Mouse (Mus musculus) midbrain, embryonic 11.5 days (tissue): Measurements from ENCODE around the gene Cacnb3. TPM values are rescaled to one million over a fixed set of nuclear protein-coding genes. Genes with fewer than 3 reads are reported as not detected.
A peak's percentile ranks its signal among the peaks of the same experiment; 100 is the strongest.

Experiments
- ATAC-seq: fragments of 200-750 bp; cut with Nextera tagmentation; 2 replicates; pipeline ENCODE4 v1.8.0; 2017; ENCODE audit warnings: moderate TSS enrichment, moderate library complexity; ENCODE audit not compliant: low FRiP score
- DNase-seq: peaks from one replicate; pipeline ENCODE4 v3.0.0; 2015; ENCODE audit warnings: low spot score; ENCODE audit errors: missing footprints
- H3K27ac ChIP-seq: fragments of 300-500 bp; sonication (generic); 2 replicates; pipeline ENCODE4 v1.5.1; 2014; ENCODE audit warnings: low read depth, low read length
- H3K27me3 ChIP-seq: fragments of 300-500 bp; sonication (generic); 2 replicates; pipeline ENCODE4 v1.6.1; 2014; ENCODE audit warnings: mild to moderate bottlenecking, low read length, moderate library complexity, mixed read lengths; ENCODE audit not compliant: control insufficient read depth, insufficient read depth
- H3K36me3 ChIP-seq: fragments of 300-500 bp; sonication (generic); 2 replicates; pipeline ENCODE4 v1.6.1; 2014; ENCODE audit warnings: mild to moderate bottlenecking, low read length, moderate library complexity, mixed read lengths; ENCODE audit not compliant: control insufficient read depth, insufficient read depth
- H3K4me1 ChIP-seq: fragments of 300-500 bp; sonication (generic); 2 replicates; pipeline ENCODE4 v1.6.1; 2014; ENCODE audit warnings: low read length; ENCODE audit not compliant: control insufficient read depth, insufficient read depth
- H3K4me2 ChIP-seq: fragments of 300-500 bp; sonication (generic); 2 replicates; pipeline ENCODE4 v1.6.1; 2014; ENCODE audit warnings: mild to moderate bottlenecking, moderate library complexity
- H3K4me3 ChIP-seq: fragments of 300-500 bp; sonication (generic); 2 replicates; pipeline ENCODE4 v1.5.1; 2014; ENCODE audit warnings: low read depth, low read length
- H3K9ac ChIP-seq: fragments of 300-500 bp; sonication (generic); 2 replicates; pipeline ENCODE4 v1.6.1; 2014; ENCODE audit warnings: low read length
- H3K9me3 ChIP-seq: fragments of 300-500 bp; sonication (generic); 2 replicates; pipeline ENCODE4 v1.6.1; 2016; ENCODE audit warnings: low read length; ENCODE audit not compliant: control insufficient read depth
- WGBS: fragments of 180-500 bp; shearing (Covaris S2); extraction: QIAGEN DNeasy Blood & Tissue Kit; methylation state at CpG from one replicate; pipeline ENCODE4 v1.1.7; 2014; 5-methylcytosine and 5-hydroxymethylcytosine counted together
- polyA plus RNA-seq: library from polyadenylated mRNA; unstranded; fragments of >200 nt; fragmentation: Nextera tagmentation; extraction: Ambion mirVana; gene quantifications from 2 replicates; pipeline ENCODE4 v1.2.1, GENCODE M21; 2014

The Cacnb3 gene
- polyA plus RNA-seq, 1 experiment from 2014 or later: 39.5 TPM

DNA sequence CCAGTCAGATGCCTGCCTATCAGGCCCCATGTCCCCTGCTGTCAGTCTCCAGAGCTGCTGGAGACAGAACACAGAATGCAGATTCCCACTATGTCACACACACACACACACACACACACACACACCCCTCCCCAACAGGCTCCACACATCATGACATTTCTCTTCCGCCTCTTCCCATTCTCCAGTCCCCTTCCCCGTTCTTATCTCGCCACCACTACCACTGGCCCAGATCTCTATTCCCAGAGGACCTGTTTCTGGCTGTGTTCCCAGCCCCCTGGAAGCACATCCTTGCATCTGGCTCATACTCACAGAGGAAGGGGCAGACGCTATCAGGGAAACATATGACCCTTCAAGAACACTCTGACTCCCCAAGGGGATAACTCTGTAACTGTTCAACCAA, 23.1 kb upstream of the Cacnb3 start:
- H3K27ac ChIP-seq: no peak overlapping the region
- DNase-seq (no peak), ATAC-seq (no peak)
- peaks cover 5% of the 10 kb centered on the region for H3K36me3 ChIP-seq
- H3K4me1 ChIP-seq: peaks cover 26% of the 10 kb centered on the region
- H3K27me3 ChIP-seq: no peaks in the 10 kb centered on the region; the same call in 1 of the 2 replicates
- H3K9me3 ChIP-seq: no peaks in the 10 kb centered on the region
- 0 out of 2 replicates have a peak overlapping the region, but pooled peaks have one; percentile 92 for H3K9ac ChIP-seq
- H3K4me3 ChIP-seq: peak overlapping the region; percentile 85
- peak overlapping the region; percentile 95 for H3K4me2 ChIP-seq
- 60% methylated on average over 4 of the region's 4 CpGs for WGBS

DNA sequence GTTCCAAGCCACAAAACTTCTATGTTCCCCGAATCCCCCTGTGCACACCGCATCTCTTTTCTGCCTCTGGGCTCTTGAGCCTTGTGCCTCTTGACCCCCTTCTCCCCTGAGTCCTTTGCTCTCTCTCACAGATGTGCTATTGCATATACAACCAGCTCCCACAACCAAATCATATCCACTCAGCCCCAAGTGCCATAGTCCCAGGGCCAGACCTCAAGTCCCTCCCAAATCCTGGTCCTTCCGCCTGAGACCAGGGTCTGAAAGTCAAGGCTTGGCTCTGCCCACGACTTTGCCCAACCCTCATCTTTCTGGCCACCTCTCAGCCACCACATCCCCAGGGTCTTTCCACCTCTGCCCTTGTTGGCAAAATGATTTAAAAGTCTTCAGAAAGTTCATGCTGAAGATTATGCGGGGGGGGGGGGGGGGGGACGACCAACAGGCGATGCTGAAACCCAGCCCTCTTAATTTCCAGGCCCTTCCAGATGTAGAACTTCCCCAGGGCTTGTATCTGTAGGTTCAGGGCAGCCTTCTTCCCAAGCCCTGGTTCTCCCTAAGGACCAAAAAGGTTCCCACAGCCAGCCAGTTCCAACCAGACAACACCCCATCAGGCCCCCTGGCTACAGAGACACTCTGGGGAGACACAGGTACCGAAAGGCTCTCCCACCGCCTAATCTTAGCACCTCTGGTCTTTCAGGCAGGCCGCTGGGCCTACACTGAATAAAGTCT, 22.4 kb upstream of the Cacnb3 start:
- Histone ChIP-seq H3K4me1 (peaks cover 26% of the 10 kb centered on the region), H3K27me3 (no peaks in the 10 kb centered on the region; the same call in 1 of the 2 replicates), H3K9ac (peak overlapping the region; percentile 92), H3K4me2 (peak overlapping the region; percentile 95), H3K4me3 (peak overlapping the region; percentile 85), H3K36me3 (peaks cover 5% of the 10 kb centered on the region), H3K9me3 (no peaks in the 10 kb centered on the region), H3K27ac (no peak overlapping the region)
- no peak for DNase-seq
- WGBS: 19% methylated on average over 9 of the region's 10 CpGs
- ATAC-seq: peak; percentile 0; the same call in 1 of the 2 replicates

DNA sequence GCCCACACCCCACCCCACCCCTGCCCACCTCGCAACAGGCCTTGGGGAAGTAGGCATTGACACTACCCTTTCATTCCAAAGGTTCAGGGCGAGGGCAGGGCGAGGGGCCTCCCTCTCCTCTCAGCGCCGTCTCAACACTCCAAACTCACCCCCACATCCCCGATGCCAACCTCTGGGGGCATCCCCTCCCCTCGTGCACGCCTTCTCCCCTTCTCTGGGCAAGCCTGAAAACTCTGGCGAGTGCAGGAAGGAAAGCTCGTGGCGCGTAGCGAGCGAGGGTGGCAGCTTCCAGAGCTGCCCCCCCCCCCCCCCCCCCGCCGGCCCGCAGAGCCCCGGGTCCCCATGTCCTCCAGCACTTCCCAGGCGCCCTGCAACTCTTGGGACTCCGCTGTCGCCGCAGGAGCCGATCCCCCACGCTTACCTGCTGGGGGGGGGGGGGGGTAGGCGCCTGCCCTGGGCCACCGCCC, 21.8 kb upstream of the Cacnb3 start:
- H3K4me2 ChIP-seq: peak overlapping the region; percentile 95
- WGBS: 2% methylated on average over 6 of the region's 26 CpGs
- ATAC-seq (peak; percentile 56), DNase-seq (peak; percentile 92)
- H3K4me3 ChIP-seq: peak overlapping the region; percentile 85
- no peaks in the 10 kb centered on the region for H3K9me3 ChIP-seq
- peaks cover 26% of the 10 kb centered on the region for H3K4me1 ChIP-seq
- H3K36me3 ChIP-seq: peaks cover 4% of the 10 kb centered on the region
- H3K27ac ChIP-seq: peak overlapping the region; percentile 58
- peak overlapping the region; percentile 92 for H3K9ac ChIP-seq
- H3K27me3 ChIP-seq: no peaks in the 10 kb centered on the region; the same call in 1 of the 2 replicates

DNA sequence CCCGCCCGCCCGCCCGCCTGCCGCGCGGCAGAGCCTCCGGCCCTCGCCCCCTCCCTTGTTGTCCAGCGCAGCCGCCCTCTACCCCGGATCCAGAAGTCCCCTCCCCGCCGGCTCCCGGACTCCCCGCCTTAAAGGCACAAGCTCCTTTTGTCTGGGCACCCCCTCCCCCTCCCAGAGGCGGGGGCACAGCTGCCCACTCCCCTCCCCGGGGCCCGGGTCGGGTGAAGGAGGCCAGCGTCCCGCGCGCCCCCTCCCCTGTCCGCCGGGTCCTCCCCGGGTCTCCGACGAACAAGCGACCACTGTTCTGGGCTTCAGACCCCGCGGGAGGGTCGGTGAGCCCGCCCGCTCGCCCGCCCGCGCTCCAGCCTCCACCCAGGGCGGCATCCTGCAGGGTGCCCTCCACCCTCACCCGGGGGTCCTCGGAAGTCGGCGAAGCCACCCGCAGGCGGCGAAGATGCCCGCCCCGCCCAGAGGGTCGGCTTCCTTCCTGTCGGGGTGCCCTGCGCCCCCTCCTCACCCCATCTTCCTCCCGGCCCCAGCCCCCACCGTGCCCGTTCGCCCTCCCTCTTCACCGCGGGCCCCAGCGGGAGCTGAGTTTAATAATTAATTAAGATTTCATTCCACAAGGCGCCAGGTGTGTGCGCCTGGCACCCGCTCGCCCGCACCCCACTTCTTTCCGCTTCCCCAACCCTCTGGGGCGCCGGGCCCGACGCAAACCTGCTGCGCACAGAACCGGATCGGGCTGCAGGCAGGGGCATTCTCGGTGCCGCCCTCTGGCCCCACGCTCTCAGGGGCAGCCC, 21.1 kb upstream of the Cacnb3 start, which contains the start of gene Adcy6:
TSS of gene Adcy6 (minus strand) at position 746 of the 800 bp plus-strand sequence.
- peak; percentile 89 for ATAC-seq
- H3K4me1 ChIP-seq: peaks cover 26% of the 10 kb centered on the region
- no peaks in the 10 kb centered on the region; the same call in 1 of the 2 replicates for H3K27me3 ChIP-seq
- H3K4me3 ChIP-seq: peak within 1 kb of the TSS; percentile 85
- no peaks in the 10 kb centered on the region for H3K9me3 ChIP-seq
- H3K36me3 ChIP-seq: no peaks in the 10 kb centered on the region
- H3K9ac ChIP-seq: peak within 1 kb of the TSS; percentile 92
- WGBS: 1% methylated on average over 57 of the region's 75 CpGs
- H3K4me2 ChIP-seq: peak within 1 kb of the TSS; percentile 95
- peak; percentile 97 for DNase-seq
- H3K27ac ChIP-seq: peak within 1 kb of the TSS; percentile 58

DNA sequence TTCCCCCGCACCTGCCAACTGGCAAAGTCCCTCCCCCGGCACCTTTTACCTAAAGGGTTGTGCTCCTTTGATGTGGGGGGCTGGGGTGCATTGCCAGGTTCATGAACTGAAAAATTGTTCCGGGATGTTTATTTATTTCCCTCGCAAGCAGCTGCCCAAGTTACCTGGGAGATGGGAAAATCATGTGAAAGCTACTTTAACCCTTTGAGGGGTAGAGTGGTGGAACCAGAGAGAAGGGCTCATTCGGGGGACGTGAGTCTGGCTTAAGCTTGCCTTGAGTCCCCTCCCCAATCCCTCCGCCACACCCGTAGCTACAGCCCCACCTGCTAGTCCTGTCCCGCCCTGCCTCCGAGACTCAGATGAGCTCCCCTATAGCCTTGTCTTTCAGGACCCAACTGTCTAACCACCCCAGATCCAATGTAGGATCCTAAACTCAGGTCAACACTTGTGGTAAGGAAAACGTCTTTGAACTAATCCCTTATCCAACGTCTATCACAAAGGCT, 20.5 kb upstream of the Cacnb3 start:
- H3K4me2 ChIP-seq: peak overlapping the region; percentile 95
- no peak overlapping the region for H3K27ac ChIP-seq
- no peaks in the 10 kb centered on the region for H3K9me3 ChIP-seq
- peak overlapping the region; percentile 92 for H3K9ac ChIP-seq
- H3K4me3 ChIP-seq: peak overlapping the region; percentile 85
- WGBS: 2% methylated on average over 12 of the region's 12 CpGs
- DNase-seq: peak; percentile 93
- H3K36me3 ChIP-seq: no peaks in the 10 kb centered on the region
- H3K4me1 ChIP-seq: peaks cover 26% of the 10 kb centered on the region
- ATAC-seq: no peak
- H3K27me3 ChIP-seq: no peaks in the 10 kb centered on the region; the same call in 1 of the 2 replicates

DNA sequence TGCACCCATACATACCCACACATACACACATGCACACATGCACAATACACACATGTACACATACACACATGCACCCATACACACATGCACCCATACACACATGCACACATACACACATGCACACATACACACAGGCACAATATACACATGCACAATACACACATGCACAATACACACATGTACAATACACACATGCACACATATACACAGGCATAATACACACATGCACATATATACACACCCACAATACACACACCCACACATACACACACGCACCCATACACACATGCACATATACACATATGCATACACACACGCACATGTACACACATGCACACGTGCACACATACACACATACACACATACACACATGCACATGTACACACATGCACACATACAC, 18.4 kb upstream of the Cacnb3 start:
- no peak for DNase-seq
- 95% methylated on average over 3 of the region's 3 CpGs for WGBS
- Histone ChIP-seq H3K9me3 (no peaks in the 10 kb centered on the region), H3K9ac (no peak overlapping the region), H3K4me2 (no peak overlapping the region), H3K27me3 (no peaks in the 10 kb centered on the region; the same call in 1 of the 2 replicates), H3K27ac (no peak overlapping the region), H3K36me3 (no peaks in the 10 kb centered on the region), H3K4me3 (no peak overlapping the region), H3K4me1 (peaks cover 20% of the 10 kb centered on the region)
- ATAC-seq: no peak

DNA sequence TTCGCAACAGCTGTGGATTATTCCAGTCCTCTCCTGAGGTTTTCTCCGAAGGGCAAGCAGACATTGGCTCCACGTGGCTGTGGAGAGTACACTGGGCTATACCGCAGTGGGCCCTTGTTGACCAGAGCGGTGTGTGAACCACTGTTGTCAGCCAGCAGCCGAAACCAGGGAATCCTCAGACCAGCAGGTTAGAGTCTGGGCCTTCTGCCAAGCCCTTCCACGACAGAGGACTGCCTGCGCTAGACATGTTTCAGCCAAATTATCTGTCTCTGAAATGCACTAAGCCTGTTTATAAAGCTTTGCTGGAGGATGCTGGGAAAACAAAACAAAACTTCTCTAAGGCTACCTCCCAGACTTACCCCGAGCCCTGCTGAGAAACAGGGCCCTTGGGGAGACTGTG, 16.1 kb upstream of the Cacnb3 start:
- no peak overlapping the region for H3K4me3 ChIP-seq
- H3K27me3 ChIP-seq: no peaks in the 10 kb centered on the region; the same call in 1 of the 2 replicates
- H3K9ac ChIP-seq: no peak overlapping the region
- H3K4me1 ChIP-seq: peaks cover 6% of the 10 kb centered on the region; the same call in 1 of the 2 replicates
- DNase-seq: no peak
- no peak overlapping the region for H3K4me2 ChIP-seq
- no peak for ATAC-seq
- no peaks in the 10 kb centered on the region for H3K36me3 ChIP-seq
- WGBS: 72% methylated on average over 9 of the region's 9 CpGs
- no peak overlapping the region for H3K27ac ChIP-seq
- no peaks in the 10 kb centered on the region for H3K9me3 ChIP-seq

DNA sequence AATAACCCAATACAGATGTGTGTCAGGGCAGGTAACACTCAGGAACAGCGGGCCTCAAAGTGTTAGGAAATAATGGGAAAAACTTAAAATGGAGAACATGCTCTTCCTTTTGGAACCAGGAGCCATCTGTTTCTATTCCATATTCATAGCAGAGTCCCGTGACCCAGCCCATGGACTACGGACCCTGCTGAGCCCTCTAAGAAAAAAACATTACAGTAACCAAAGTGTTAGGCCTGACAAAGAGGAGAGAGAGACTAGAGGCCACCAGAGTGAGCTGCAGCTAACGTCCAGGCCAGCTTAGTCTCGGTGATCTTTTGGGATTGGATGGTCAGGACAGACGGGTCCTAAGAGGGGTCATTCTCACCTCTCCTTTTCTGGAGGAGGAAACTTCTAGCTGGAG, 15.7 kb upstream of the Cacnb3 start:
- ATAC-seq: no peak
- Histone ChIP-seq H3K27me3 (no peaks in the 10 kb centered on the region; the same call in 1 of the 2 replicates), H3K27ac (no peak overlapping the region), H3K4me2 (no peak overlapping the region), H3K4me3 (no peak overlapping the region), H3K36me3 (no peaks in the 10 kb centered on the region), H3K4me1 (peaks cover 2% of the 10 kb centered on the region; the same call in 1 of the 2 replicates), H3K9me3 (no peaks in the 10 kb centered on the region), H3K9ac (no peak overlapping the region)
- 46% methylated on average over 6 of the region's 6 CpGs for WGBS
- peak; percentile 78 for DNase-seq
